Mouse (Mus musculus) kidney, postnatal 4 days (tissue): ENCODE results near the gene Phox2a.
A peak's percentile ranks its signal among the peaks of the same experiment; 100 is the strongest.

Experiments used
- DNase-seq, 2 experiments: peaks; one replicate each; pipeline ENCODE4 v3.0.0; 2021; ENCODE audit warnings: mixed read lengths in 2 of 2

The Phox2a gene

DNA sequence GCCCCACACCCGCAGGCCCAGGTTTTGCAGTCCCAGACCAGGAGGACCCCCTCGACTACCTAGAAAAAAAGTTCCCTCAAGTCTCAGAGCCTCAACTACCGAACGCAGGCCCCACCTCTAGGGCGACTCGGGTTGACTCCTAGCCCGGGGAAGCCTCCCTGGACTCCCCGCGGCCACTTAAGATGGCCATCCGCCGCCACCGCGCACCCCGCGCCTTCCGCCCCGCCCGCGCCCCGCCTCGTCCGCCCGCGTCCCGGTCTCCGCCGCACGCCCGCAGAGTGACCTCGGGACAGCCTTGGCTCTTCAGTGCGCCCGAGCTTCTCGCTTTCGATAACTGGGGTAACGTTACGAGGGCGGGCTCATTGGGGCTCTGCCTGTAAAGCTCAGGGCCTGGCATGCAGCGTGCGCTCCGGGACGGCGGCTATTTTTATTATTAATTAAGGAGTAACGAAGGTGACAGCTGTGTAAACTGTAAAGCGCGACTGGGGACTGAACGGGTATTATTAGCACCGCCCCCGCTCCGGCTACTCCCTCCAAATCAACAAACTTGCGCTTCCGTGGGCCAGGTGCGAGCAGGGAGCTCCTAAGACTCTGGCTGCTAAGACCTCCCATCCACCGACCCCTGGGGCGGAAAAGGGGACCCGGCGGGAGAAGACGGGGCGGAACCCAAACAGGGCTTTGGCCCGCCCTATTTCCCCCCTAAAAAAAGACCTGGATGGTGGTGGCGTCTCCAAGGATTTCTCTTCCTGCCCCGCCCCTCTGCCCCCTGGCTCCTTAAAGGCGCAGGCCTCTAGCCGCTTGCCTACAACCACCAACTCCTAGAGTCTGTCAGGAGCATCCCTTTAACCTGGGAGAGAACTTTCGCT lies 19.7 kb downstream of the Phox2a start, which contains the start of gene Inppl1:
TSS of gene Inppl1 (minus strand) at position 624 of the 866 bp plus-strand sequence.
- peak; percentile 93 to 96 for DNase-seq

DNA sequence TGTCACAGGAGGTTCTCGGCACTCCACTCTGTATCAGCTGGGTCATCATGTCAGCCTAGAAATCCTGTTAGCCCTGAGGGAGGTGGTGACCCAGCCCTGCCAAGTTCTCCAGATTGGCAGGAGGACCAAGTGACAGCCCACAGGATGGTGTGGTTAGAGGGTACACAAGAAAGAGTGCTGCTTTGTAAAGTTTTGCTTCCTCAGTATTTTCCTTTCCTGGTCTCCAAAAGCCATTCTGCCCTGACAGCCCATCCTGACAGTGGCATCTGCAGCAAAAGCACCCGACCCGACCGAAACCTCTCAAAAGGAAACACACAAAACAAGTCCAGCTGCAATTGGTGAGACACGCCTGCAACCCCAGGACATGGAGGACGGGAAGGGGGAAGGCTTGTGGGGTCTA lies 26.1 kb downstream of the Phox2a start:
- DNase-seq, result no peak

DNA sequence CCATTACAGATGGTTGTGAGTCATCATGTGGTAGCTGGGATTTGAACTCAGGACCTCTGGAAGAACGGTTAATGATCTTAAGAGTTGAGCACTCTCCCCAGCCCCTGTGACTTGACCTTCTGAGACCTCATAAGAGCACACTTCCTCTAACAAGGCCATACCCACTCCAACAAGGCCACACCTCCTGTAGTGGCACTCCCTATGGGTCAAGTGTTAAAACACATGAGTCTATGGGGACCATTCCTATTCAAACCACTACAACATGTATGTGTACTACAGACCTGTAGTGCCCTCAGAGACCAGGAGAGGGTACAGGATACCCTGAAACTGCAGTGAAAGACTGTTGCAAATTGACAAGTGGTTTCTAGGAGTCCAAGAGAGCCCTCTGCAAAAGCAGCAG lies 29.8 kb downstream of the Phox2a start:
- DNase-seq, result no peak

DNA sequence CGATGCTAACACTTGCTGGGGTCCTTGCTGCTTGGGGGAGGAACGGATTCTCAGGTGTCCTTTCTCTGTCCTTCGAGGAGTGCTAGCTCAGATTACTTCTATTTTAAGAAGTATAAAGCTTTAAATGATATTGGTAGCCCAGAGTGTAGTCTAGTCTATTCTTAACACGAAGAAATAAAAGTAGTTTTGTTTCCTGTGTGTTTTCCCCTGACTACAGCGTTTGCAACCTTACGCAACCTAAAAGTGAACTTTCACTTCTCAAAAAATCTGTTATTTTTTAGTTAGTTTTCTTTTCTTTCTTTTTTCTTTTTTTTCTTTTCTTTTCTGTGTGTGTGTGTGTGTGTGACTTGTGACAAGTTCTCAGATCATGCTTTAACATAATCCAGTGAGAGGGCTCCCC lies 33.6 kb downstream of the Phox2a start:
- DNase-seq, result no peak

DNA sequence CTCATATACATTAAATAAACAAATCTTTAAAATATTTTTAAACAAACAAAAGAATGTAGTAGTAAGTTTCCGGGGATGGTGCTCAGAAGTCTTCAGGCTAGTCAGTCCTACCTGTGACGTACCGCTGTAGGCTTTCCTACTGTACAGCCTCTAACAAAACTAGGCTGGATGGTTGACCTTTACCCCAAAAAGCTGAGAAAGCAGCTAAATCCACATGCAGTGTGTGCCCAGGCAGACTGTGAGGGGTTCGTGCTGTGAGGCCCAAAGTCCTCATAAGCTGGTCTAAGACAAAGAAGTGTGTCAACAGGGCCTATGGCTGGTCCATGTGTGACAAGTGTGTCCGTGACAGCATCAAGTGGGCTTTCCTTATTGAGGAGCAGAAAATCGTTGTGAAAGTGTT lies 34.7 kb downstream of the Phox2a start:
- no peak for DNase-seq

DNA sequence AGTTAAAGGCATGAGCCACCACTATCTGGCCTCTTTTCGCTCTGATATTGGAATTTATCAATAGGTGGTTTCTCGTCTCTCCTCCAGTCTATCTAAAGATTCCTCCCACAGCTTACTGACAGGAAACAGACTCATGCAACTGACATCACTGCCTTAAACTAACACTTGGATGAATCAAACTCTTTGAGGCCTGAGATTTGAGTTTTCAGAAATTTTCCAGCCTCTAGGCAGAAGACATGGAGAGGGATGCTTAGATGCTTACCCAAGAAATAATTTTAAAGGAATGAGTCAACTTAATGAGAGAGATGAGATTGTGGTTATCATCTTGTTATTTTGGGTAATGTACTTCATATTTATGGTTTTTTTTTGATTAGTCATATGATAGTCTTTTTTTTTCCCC lies 35.7 kb downstream of the Phox2a start:
- no peak for DNase-seq

DNA sequence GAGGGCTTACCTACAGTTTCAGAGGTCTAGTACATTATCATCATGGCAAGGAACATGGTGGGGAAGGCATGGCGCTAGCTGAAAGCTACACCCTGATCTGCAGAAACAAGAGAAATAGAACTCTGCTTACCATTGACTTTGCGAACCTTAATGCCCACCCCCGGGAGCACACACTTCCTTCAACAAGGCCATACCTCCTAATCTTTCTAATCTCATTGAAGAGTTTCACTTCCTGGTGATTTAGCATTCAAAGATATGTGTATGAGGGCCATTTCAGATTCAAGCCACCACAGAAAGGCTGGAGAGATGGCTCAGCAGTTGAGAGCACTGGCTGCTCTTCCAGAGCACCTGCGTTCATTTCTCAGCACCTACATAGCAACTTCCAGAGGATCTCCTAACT lies 39.0 kb downstream of the Phox2a start, which contains the start of gene Folr2:
TSS of gene Folr2 (minus strand) at position 101 of the 400 bp plus-strand sequence.
- DNase-seq, result no peak

DNA sequence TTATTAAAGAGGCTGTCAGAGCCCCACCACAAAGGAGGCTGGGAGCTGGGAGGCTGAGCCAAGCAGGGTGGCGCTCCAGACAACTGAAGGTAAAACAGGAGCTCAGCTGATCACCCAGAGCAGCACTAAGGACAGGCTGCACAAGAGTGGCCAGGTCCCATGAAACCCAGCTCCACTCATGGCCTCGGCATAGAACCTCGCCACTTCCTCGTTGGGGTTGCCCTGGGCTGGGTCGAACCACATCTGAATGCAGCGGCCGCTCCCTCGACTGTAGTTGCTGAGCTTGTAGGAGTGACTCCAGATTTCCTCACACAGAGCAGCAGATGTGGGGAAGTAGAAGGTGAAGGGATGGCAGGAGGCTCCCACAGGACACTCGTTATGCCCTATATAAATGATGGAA lies 40.2 kb downstream of the Phox2a start:
- DNase-seq, result peak in 1 of 2 experiments; percentile 20

DNA sequence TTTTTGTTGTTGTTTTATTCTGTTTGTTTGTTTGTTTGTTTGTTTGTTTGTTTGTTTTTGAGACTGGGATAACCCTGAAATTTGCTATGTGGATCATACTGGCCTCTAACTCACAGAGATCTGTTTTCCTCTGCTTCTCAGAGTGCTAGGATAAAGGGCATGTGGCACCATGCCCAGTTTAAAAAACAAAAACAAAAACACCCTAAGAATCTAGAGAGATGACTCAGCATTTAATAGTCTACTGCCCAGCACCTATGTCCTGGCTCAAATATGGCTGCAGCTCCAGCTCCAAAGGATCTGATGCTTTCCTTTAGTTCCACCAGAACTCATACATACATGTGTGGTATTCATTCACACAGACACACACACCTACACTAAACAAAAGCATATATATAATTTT lies 42.9 kb downstream of the Phox2a start:
- no peak for DNase-seq

DNA sequence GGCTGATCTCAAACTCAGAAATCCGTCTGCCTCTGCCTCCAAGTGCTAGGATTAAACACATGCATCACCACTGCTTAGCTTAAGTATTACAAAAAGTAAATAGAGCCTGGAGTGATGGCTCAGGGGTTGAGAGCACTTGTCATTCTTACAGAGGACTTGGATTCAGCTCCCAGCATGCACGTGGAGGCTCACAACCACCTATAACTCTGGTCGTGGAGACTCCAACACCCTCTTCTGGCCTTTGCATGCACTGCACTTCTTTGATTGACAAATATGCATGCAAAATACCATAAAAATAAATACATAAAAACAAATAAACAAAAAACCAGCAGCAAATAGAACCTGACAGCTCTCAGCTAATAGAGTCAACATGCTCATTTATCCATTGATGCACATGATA lies 44.2 kb downstream of the Phox2a start:
- no peak for DNase-seq

DNA sequence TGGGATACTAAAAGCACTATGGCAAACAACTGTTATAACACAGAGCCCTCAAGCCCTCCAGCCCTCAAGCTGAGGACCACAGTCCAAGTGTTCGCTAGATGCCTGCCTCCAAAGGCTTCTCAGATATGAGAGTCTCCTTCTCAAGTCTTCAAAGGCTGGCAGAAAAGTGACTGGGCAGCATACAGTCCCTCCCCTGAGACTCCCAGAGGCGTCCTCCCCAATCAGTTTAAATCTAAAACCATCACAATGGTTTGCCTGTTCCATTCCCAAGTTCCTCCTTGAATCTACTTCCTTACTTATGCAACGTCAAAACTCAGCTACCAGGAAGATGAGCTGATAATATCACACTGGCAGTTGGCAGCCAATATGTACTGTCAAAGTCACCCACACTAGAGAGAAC lies 45.3 kb downstream of the Phox2a start, which contains the start of gene Anapc15:
TSS of gene Anapc15 (plus strand) at position 301 of the 400 bp plus-strand sequence.
- no peak for DNase-seq

DNA sequence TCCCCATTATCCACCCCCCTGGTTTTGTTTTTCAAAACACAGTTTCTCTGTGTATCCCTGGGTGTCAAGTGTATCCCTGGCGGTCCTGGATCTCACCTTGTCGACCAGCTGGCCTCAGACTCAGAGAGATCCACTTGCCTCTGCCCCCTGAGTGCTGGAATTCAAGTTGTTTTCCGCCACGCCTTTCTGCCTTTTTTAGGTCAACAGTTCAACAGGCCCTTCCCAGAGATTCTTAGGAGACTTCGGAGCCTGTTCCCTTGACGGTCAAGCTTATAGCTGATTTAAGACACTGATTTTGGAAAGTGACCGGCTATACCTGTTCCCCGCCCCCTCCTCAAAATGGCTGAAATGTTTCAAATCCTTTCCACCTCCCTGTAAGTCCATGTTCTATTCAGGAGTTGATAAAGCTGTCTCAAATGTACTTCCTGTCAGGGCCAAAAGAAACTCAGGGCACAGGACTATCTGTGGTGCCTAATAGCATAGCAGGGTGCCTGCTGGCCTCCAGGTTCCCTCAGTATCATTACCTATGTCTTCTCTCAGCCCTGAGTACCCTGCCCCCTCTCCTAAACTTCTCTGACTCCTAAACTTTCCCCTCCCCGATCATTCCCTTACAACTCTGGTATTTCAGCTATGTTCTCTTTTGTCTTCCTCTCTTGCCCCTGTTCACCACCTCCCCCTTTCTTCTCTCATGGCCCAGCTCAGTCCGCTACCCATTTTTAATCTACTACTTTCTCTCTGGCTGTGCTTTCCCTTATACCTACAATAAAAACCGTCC lies 48.6 kb downstream of the Phox2a start:
- no peak for DNase-seq

DNA sequence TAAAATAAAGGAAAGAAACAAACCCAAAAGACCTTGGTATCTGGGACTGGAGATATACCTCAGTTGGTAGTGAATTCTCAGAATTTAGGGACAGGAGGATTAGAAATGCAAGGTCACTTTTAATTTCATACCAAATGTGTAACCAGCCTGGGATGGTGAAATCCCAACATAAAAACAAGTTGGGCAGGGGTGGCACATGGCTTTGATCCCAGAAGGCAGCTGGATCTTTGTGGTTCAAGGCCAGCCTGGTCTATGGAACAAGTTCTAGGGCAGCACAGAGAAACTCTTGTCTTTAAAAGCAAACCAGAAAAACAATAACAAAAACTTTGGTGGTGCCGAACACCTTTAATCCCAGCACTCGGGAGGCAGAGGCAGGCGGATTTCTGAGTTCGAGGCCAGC lies 49.4 kb downstream of the Phox2a start:
- no peak for DNase-seq

DNA sequence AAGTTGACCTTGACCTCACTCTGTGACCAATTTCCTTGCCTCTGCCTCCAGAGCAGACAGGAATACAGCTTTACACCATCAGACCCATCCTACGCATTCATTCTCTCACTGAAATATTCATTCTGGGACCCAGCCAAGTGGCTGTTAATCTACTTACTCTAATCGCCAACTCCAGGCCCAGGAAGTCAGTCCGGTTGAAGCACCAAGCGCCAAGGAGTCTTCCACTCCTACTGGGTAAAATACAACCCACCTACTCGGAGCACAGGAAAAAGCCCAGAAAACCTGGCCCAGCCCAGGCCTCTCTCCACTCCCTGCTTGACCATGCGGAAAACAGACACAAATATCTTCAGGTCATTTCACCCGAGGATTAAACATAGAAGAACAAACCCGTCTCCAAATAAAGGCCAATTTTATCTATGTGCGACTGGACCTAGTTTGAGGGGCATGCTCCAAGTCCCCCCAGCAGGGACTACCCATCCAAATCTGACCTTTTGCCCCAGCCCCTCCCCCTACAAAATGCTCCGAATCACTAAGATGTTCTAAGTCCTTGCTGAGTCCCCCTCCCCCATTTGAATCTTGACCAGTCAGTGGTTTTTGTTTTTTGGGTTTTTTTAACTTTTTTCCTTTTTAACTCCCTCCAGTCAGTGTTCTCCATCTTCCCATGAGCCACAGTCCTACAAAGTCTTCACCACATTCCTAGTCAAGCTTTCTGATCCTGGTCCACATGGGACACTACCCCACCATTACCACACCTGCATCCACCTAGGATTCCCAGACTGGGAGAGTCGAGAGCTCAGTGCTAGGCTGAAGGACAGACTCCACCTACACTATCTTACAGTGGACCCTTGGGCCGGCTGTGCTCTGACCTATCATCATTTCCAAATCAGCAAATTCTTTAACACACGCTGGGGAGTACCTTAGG lies 50.4 kb downstream of the Phox2a start:
- DNase-seq, result peak; percentile 30 to 54

DNA sequence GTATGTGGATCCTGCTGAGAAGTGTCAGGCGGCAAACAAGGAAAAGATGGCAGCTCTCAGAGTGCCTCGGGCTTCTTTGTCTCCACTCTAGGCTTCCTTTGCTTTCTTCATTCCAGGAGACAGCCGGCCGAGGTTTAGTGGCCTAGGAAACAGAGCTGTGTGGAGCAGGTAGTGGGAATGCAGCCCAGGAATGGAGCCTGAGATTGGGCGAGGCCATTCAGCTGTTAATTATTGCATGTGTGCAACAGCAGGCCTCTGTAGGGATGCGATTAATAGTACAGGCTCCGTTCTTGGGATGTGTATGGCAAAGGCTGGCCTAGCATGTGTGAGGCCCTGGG lies 51.0 kb downstream of the Phox2a start:
- DNase-seq, result peak; percentile 20 to 31

DNA sequence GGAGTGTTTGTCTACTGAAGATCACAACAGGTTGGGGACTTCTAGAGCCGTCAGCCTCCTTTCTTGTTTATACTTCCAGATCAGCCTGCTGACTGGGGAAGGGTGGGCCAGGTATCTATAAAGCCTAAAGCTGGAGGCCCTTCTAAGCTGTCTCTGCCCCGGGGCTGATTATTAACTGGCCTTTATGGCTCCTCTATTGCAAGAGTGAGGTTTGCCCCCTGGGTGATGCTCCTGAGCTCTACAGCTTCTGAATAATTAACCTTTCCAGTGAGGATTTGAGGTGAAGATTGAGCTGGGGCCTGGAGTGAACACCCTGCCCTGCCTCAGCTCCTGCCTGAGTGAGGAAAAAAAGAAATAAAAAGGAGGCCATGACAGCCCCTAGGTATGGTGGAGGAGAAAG lies 52.5 kb downstream of the Phox2a start, which contains the start of gene Folr1:
TSS of gene Folr1 (minus strand) at position 160 of the 400 bp plus-strand sequence.
- peak; percentile 34 to 57 for DNase-seq

DNA sequence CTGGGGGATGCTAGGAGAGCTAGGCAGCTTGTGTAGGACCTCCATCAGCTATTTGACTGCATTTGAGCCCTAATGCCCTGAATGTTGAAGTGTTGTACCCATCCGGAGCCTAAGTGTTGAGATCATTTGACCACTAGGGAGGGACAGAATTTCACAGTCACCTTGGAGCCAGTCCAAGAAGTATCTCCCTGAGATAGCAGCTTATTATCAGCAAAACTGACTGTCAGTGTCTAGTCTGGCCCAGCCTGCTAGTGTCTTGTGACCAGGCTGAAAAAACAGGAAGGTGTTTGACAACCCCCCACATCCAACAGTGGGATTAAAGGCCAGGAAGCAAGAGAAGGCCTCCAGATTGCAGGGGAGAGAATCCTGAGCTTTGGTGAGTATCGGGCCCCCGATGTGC lies 53.2 kb downstream of the Phox2a start:
- peak in 1 of 2 experiments; percentile 15 for DNase-seq
